7 mouse cellular contexts compared by ENCODE assay signal in the genomic region with DNA sequence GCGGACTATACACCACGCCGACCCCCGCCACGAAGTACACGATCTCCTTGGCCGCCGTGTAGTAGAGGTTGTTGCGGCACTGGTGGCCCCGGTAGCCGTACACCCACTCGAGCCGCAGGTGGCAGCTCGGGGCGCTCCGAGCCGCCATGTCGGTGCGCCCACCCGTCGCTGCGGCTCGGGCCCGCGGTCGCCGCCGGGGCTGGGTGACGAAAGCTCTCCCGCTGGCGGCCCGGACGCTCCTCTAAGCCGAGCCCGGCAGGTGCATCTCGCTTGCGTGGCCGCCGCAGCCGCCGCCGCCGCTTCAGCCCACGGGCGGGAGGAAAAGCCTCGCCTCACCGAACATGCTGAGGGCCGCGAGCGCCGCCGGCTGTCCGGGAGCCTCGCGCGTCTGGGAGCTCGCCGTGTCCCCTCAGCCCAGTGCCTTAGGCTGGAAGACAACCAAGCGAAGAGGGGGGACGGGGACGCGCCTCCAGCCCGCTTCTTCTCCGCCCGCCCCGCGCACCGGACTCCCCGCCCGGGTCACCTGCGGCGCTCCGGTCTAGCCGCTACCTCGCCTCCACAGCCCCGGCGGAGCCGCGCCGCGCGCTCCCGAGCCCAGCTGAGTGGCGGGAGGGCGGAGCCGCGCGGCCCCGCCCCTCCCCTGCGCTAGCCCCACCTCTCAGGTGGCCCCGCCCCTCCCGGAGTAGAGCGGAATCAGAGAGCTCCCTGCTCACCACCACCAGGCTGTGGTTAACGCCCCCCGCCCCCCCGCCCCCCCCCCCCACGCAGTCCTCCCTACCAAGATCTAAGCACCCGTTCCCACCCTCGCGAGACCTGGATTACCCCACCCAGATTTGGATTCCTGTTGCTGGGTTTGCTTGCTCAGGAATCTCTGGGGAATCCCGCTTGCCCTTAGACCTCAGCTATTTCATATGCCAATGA. TPM values are rescaled to one million over a fixed set of nuclear protein-coding genes. Genes with fewer than 3 reads are reported as not detected.
A peak's percentile ranks its signal among the peaks of the same experiment; 100 is the strongest.
DNase-seq lines count a peak whose midpoint lies in the region; ATAC-seq lines count a peak whose summit lies in the region.

A gene (minus strand): TSS at position 604 of the 921 bp plus-strand sequence.

- peak; percentile 84 for ATAC-seq in limb, embryonic 12.5 days (ENCODE audit: insufficient number of reproducible peaks, insufficient read depth, low FRiP score, low TSS enrichment, low read depth)
- peak; percentile 91 for ATAC-seq in midbrain, embryonic 14.5 days (ENCODE audit: low FRiP score, low TSS enrichment)

- H3K4me3 ChIP-seq in embryonic facial prominence, embryonic 10.5 days: peak within 1 kb of the TSS; percentile 75
- peak within 1 kb of the TSS; percentile 75 for H3K4me3 ChIP-seq in limb, embryonic 12.5 days (replicated peaks)
- peak within 1 kb of the TSS; percentile 80 for H3K4me3 ChIP-seq in midbrain, embryonic 14.5 days (replicated peaks; ENCODE audit: low read depth, low read length)

- WGBS in embryonic facial prominence, embryonic 10.5 days: under 1% methylated on average over 101 of the region's 101 CpGs
- WGBS in limb, embryonic 12.5 days: under 1% methylated on average over 93 of the region's 101 CpGs
- under 1% methylated on average over 97 of the region's 101 CpGs for WGBS in midbrain, embryonic 14.5 days

- H3K9me3 ChIP-seq in embryonic facial prominence, embryonic 10.5 days: no peaks in the 10 kb centered on the region
- H3K9me3 ChIP-seq in limb, embryonic 12.5 days: no peaks in the 10 kb centered on the region
- H3K9me3 ChIP-seq in midbrain, embryonic 14.5 days (ENCODE audit: control insufficient read depth, low read length): no peaks in the 10 kb centered on the region

- peak; percentile 88 for DNase-seq in adrenal gland, postnatal 25 days
- peak; percentile 90 for DNase-seq in embryonic facial prominence, embryonic 10.5 days (ENCODE audit: low spot score)
- peak; percentile 97 for DNase-seq in heart, adult 11 months
- DNase-seq in kidney, adult 18-20 months: peak; percentile 87
- DNase-seq in midbrain, embryonic 14.5 days: peak; percentile 94
- DNase-seq in spleen, adult 18-20 months: peak; percentile 73 to 83

- H3K4me1 ChIP-seq in embryonic facial prominence, embryonic 10.5 days: peaks cover 6% of the 10 kb centered on the region; the same call in 1 of the 2 replicates
- 0 out of 2 replicates have a peak, but pooled peaks cover 3% of the 10 kb centered on the region for H3K4me1 ChIP-seq in limb, embryonic 12.5 days (replicated peaks)
- peaks cover 16% of the 10 kb centered on the region for H3K4me1 ChIP-seq in midbrain, embryonic 14.5 days (ENCODE audit: control insufficient read depth, insufficient read depth, low read length)

- H3K4me2 ChIP-seq in limb, embryonic 12.5 days: peak within 1 kb of the TSS; percentile 88
- peak within 1 kb of the TSS; percentile 66 for H3K4me2 ChIP-seq in midbrain, embryonic 14.5 days (ENCODE audit: low read length)

- peak within 1 kb of the TSS; percentile 61 for H3K9ac ChIP-seq in limb, embryonic 12.5 days (replicated peaks)
- H3K9ac ChIP-seq in midbrain, embryonic 14.5 days (replicated peaks; ENCODE audit: low read length): peak within 1 kb of the TSS; percentile 75

- peaks cover 21% of the 10 kb centered on the region for H3K27me3 ChIP-seq in embryonic facial prominence, embryonic 10.5 days (replicated peaks; ENCODE audit: low read depth, poor library complexity, severe bottlenecking)
- peaks cover 24% of the 10 kb centered on the region for H3K27me3 ChIP-seq in limb, embryonic 12.5 days
- no peaks in the 10 kb centered on the region for H3K27me3 ChIP-seq in midbrain, embryonic 14.5 days (ENCODE audit: control insufficient read depth, insufficient read depth, low read length)

- peak within 1 kb of the TSS; percentile 85 for H3K27ac ChIP-seq in embryonic facial prominence, embryonic 10.5 days (replicated peaks)
- no peak within 1 kb of the TSS for H3K27ac ChIP-seq in limb, embryonic 12.5 days
- H3K27ac ChIP-seq in midbrain, embryonic 14.5 days (replicated peaks; ENCODE audit: low read depth, low read length): peak within 1 kb of the TSS; percentile 88

- no peaks in the 10 kb centered on the region for H3K36me3 ChIP-seq in embryonic facial prominence, embryonic 10.5 days (replicated peaks)
- no peaks in the 10 kb centered on the region for H3K36me3 ChIP-seq in limb, embryonic 12.5 days
- no peaks in the 10 kb centered on the region for H3K36me3 ChIP-seq in midbrain, embryonic 14.5 days (ENCODE audit: control insufficient read depth, insufficient read depth, low read length)

RNA-seq across cellular contexts. Expression of the gene that starts here (rescaled TPM):
- 22.9 and 41.2 TPM in 2 replicates for total RNA-seq in adrenal gland, postnatal 25 days (2021)
- 5.9 and 8.6 TPM in 2 replicates for polyA plus RNA-seq in embryonic facial prominence, embryonic 10.5 days (2016; fragmentation: Nextera tagmentation; extraction: Ambion mirVana)
- polyA plus RNA-seq in limb, embryonic 12.5 days (2016; fragmentation: Nextera tagmentation; extraction: Ambion mirVana): 2.9 and 3.0 TPM in 2 replicates
- polyA plus RNA-seq in midbrain, embryonic 14.5 days (2014; fragmentation: Nextera tagmentation; extraction: Ambion mirVana): 20.7 and 22.9 TPM in 2 replicates
